Comparison of ENCODE assay signal across 11 mouse cellular contexts in the genomic region with DNA sequence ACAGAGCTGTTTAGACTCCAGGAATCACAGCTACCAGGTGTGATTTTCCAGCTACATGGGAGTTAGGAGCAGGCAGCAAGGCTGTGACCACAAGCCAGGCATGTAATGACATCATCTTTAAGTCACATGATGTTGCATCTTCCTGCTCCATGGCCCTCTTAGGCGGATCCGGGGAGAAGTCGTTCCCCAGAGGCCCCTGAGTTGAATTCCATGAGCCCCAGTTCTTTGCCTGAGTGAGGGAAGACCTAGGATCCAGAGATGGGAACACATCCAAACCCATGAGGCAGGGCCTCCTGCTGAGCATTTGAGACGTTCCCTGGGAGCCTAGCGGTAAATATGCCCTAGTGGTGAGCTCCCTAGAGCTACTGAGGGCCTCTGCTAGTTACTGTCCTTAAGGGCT.
A peak's percentile ranks its signal among the peaks of the same experiment; 100 is the strongest.
DNase-seq lines count a peak whose midpoint lies in the region; ATAC-seq lines count a peak whose summit lies in the region.
"Had no signal": no experiment of that assay in that cellular context is flagged by ENCODE, and none has a peak within 500 bp of the region (broad histone marks: within the 10 kb centered on the region; RNA-seq: fewer than 3 reads in every experiment).

No protein-coding gene starts in this region.

- H3K36me3 ChIP-seq in kidney, embryonic 16.5 days (ENCODE audit: insufficient read depth, low read length) = peaks cover 48% of the 10 kb centered on the region
- peaks cover 76% of the 10 kb centered on the region for H3K36me3 ChIP-seq in limb, embryonic 10.5 days
- H3K36me3 ChIP-seq: neural tube, embryonic 12.5 days had no signal

- no peak for DNase-seq in kidney, adult 11 months
- DNase-seq in MN1 (ENCODE audit: low spot score) = peak; percentile 47
- peak; percentile 77 for DNase-seq in adipocyte (ENCODE audit: low spot score)
- DNase-seq in limb, embryonic 10.5 days (ENCODE audit: low spot score) = no peak
- DNase-seq in spleen, postnatal 10 days (ENCODE audit: low spot score in 2 of 2) = no peak
- DNase-seq in left cerebral cortex, postnatal 14 days (ENCODE audit: low spot score in 2 of 2) = no peak
- DNase-seq: cerebellum, postnatal 25 days; kidney, adult 9 months had no signal

- ATAC-seq in kidney, embryonic 16.5 days (ENCODE audit: low FRiP score, low TSS enrichment) = no peak

- H3K27ac ChIP-seq in kidney, embryonic 16.5 days (ENCODE audit: low read length) = peak overlapping the region; percentile 16; the same call in 1 of the 2 replicates
- H3K27ac ChIP-seq in limb, embryonic 10.5 days = peak overlapping the region; percentile 65
- H3K27ac ChIP-seq: forebrain, embryonic 12.5 days; neural tube, embryonic 12.5 days had no signal

- peaks cover 11% of the 10 kb centered on the region; the same call in 1 of the 2 replicates for H3K4me1 ChIP-seq in kidney, embryonic 16.5 days (ENCODE audit: insufficient read depth, low read length)
- peaks cover 15% of the 10 kb centered on the region for H3K4me1 ChIP-seq in limb, embryonic 10.5 days

- intact Hi-C loops in left cerebral cortex, postnatal 14 days (cut with DNase I) = no loop called here

- no peaks in the 10 kb centered on the region for H3K27me3 ChIP-seq in kidney, embryonic 16.5 days (ENCODE audit: insufficient read depth, low read length)
- no peaks in the 10 kb centered on the region for H3K27me3 ChIP-seq in limb, embryonic 10.5 days (ENCODE audit: low read depth, poor library complexity, severe bottlenecking)
- H3K27me3 ChIP-seq: forebrain, embryonic 12.5 days; neural tube, embryonic 12.5 days had no signal

- no peak overlapping the region for H3K9ac ChIP-seq in kidney, embryonic 16.5 days (replicated peaks; ENCODE audit: low read length)
- H3K9ac ChIP-seq: forebrain, embryonic 12.5 days; neural tube, embryonic 12.5 days had no signal

- H3K4me2 ChIP-seq in kidney, embryonic 16.5 days (replicated peaks; ENCODE audit: low read depth, low read length) = no peak overlapping the region
- H3K4me2 ChIP-seq: forebrain, embryonic 12.5 days; neural tube, embryonic 12.5 days had no signal

- H3K4me3 ChIP-seq in kidney, embryonic 16.5 days (ENCODE audit: low read length) = no peak overlapping the region
- no peak overlapping the region for H3K4me3 ChIP-seq in limb, embryonic 10.5 days
- H3K4me3 ChIP-seq: forebrain, embryonic 12.5 days; neural tube, embryonic 12.5 days had no signal

- no peaks in the 10 kb centered on the region for H3K9me3 ChIP-seq in kidney, embryonic 16.5 days (ENCODE audit: low read length)
- H3K9me3 ChIP-seq in limb, embryonic 10.5 days (replicated peaks) = no peaks in the 10 kb centered on the region
- H3K9me3 ChIP-seq: forebrain, embryonic 12.5 days; neural tube, embryonic 12.5 days had no signal

- 58% methylated on average over 5 of the region's 5 CpGs for WGBS in kidney, embryonic 16.5 days
- WGBS in limb, embryonic 10.5 days = 81% methylated on average over 5 of the region's 5 CpGs

Comparison
In these comparisons a context has a peak if more than half of its experiments do, and no peak if none do; other contexts are left out.
1. DNase-seq: peak in MN1 (single experiment) and adipocyte (single experiment); none in kidney, adult 11 months (single experiment), limb, embryonic 10.5 days (single experiment), spleen, postnatal 10 days (0 of 2) and left cerebral cortex, postnatal 14 days (0 of 2).